Mouse (Mus musculus): ENCODE data around the gene Cyfip1. TPM values are rescaled to one million over a fixed set of nuclear protein-coding genes. Genes with fewer than 3 reads are reported as not detected.

Cyfip1 gene
- total RNA-seq, 1 experiment, result 59.8 TPM

GRCm38 (mm10) chr7:55974429-55974828 lies 132.9 kb downstream of the Cyfip1 start:
- no peak for DNase-seq (ENCODE audit: low read depth, low spot score)
- 0 out of 2 replicates have a peak, but pooled peaks have one; percentile 25 for TF ChIP-seq ZC3H11A (IDR thresholded peaks at IDR 0.05; ENCODE audit: borderline replicate concordance, low read depth, low read length)
- TF ChIP-seq MAFK (IDR thresholded peaks at IDR 0.05; ENCODE audit: insufficient read depth, low read depth, low read length), result no peak
- no peak for TF ChIP-seq ZNF384 (IDR thresholded peaks at IDR 0.05; ENCODE audit: low read depth, low read length)
- no peak for TF ChIP-seq CHD2 (IDR thresholded peaks at IDR 0.05; ENCODE audit: low read depth, low read length)
- TF ChIP-seq HCFC1 (IDR thresholded peaks at IDR 0.05; ENCODE audit: borderline replicate concordance, insufficient read depth, low read length), result no peak
- Histone ChIP-seq H3K27ac (ENCODE audit: insufficient read depth, low read depth, low read length, poor library complexity, severe bottlenecking) (no peak overlapping the region), H3K9ac (ENCODE audit: insufficient read depth, low read depth, low read length, poor library complexity, severe bottlenecking) (no peak overlapping the region), H3K4me1 (ENCODE audit: control insufficient read depth in 2 of 2, insufficient read depth in 2 of 2, low read length in 2 of 2, poor library complexity in 1 of 2) (no peaks in the 10 kb centered on the region), H3K36me3 (ENCODE audit: control insufficient read depth, insufficient read depth, low read length, poor library complexity, severe bottlenecking) (no peaks in the 10 kb centered on the region), H3K4me3 (ENCODE audit: insufficient read depth in 1 of 2, low read depth in 1 of 2, low read length in 2 of 2, poor library complexity in 1 of 2, severe bottlenecking in 1 of 2) (no peak overlapping the region), H3K9me3 (ENCODE audit: control insufficient read depth, insufficient read depth, low read depth, low read length) (no peaks in the 10 kb centered on the region)
- in situ Hi-C loops (cut with MboI; ENCODE audit: low sequenced_read_pairs in 2 of 2, unreplicated experiment in 2 of 2), result no loop called here

GRCm38 (mm10) chr7:55981511-55981910 lies 140.0 kb downstream of the Cyfip1 start:
- no peaks in the 10 kb centered on the region; a peak in 1 of 4 replicates for H3K4me1 ChIP-seq (ENCODE audit: control insufficient read depth in 2 of 2, insufficient read depth in 2 of 2, low read length in 2 of 2, poor library complexity in 1 of 2)
- no peaks in the 10 kb centered on the region for H3K9me3 ChIP-seq (ENCODE audit: control insufficient read depth, insufficient read depth, low read depth, low read length)
- DNase-seq (ENCODE audit: low read depth, low spot score), result no peak
- no peak overlapping the region for H3K9ac ChIP-seq (ENCODE audit: insufficient read depth, low read depth, low read length, poor library complexity, severe bottlenecking)
- TF ChIP-seq ZNF384 (IDR thresholded peaks at IDR 0.05; ENCODE audit: low read depth, low read length) (no peak), HCFC1 (IDR thresholded peaks at IDR 0.05; ENCODE audit: borderline replicate concordance, insufficient read depth, low read length) (no peak), MAFK (IDR thresholded peaks at IDR 0.05; ENCODE audit: insufficient read depth, low read depth, low read length) (no peak), CHD2 (IDR thresholded peaks at IDR 0.05; ENCODE audit: low read depth, low read length) (no peak), ZC3H11A (IDR thresholded peaks at IDR 0.05; ENCODE audit: borderline replicate concordance, low read depth, low read length) (no peak)
- in situ Hi-C loops (cut with MboI; ENCODE audit: low sequenced_read_pairs in 2 of 2, unreplicated experiment in 2 of 2), result no loop called here
- no peaks in the 10 kb centered on the region for H3K36me3 ChIP-seq (ENCODE audit: control insufficient read depth, insufficient read depth, low read length, poor library complexity, severe bottlenecking)
- no peak overlapping the region for H3K4me3 ChIP-seq (ENCODE audit: insufficient read depth in 1 of 2, low read depth in 1 of 2, low read length in 2 of 2, poor library complexity in 1 of 2, severe bottlenecking in 1 of 2)
- no peak overlapping the region for H3K27ac ChIP-seq (ENCODE audit: insufficient read depth, low read depth, low read length, poor library complexity, severe bottlenecking)

Other genes starting within 250 kb of the Cyfip1 start
- gene Siglech, start 73.6 kb upstream of the Cyfip1 start, total RNA-seq (2012; rRNA removed), result not detected in 2 replicates
- 21.6 and 25.7 TPM in 2 replicates for gene Tubgcp5, start 47.6 kb upstream of the Cyfip1 start, total RNA-seq (2012; rRNA removed)
- gene Nipa2, start 120.7 kb downstream of the Cyfip1 start, total RNA-seq (2012; rRNA removed), result 69.2 and 69.7 TPM in 2 replicates
- 4.1 and 5.5 TPM in 2 replicates for gene Nipa1, start 178.2 kb downstream of the Cyfip1 start, total RNA-seq (2012; rRNA removed)
- gene Herc2, start 208.5 kb downstream of the Cyfip1 start, total RNA-seq (2012; rRNA removed), result 32.7 and 34.9 TPM in 2 replicates

Data from ES-E14 (cell line).